Mouse (Mus musculus) CD4-positive, CD25-positive, alpha-beta regulatory T cell, adult 4 months (primary cell): ENCODE results near the gene Ccdc177. TPM values are rescaled to one million over a fixed set of nuclear protein-coding genes. Genes with fewer than 3 reads are reported as not detected.

ENCODE experiments used
- ATAC-seq: one replicate; pipeline ENCODE4 v1.8.0; 2017
- polyA plus RNA-seq, 2 experiments: library from polyadenylated mRNA; unstranded; fragments of 100-300 nt; shearing (Covaris generic); gene quantifications; one replicate each; pipeline ENCODE4 v1.2.1; 2017

The Ccdc177 gene
- polyA plus RNA-seq, 2 experiments from 2014 or later = not detected

GRCm38 (mm10) chr12:80736464-80737282 is 23.8 kb downstream of the Ccdc177 start:
- ATAC-seq = no peak

DNA sequence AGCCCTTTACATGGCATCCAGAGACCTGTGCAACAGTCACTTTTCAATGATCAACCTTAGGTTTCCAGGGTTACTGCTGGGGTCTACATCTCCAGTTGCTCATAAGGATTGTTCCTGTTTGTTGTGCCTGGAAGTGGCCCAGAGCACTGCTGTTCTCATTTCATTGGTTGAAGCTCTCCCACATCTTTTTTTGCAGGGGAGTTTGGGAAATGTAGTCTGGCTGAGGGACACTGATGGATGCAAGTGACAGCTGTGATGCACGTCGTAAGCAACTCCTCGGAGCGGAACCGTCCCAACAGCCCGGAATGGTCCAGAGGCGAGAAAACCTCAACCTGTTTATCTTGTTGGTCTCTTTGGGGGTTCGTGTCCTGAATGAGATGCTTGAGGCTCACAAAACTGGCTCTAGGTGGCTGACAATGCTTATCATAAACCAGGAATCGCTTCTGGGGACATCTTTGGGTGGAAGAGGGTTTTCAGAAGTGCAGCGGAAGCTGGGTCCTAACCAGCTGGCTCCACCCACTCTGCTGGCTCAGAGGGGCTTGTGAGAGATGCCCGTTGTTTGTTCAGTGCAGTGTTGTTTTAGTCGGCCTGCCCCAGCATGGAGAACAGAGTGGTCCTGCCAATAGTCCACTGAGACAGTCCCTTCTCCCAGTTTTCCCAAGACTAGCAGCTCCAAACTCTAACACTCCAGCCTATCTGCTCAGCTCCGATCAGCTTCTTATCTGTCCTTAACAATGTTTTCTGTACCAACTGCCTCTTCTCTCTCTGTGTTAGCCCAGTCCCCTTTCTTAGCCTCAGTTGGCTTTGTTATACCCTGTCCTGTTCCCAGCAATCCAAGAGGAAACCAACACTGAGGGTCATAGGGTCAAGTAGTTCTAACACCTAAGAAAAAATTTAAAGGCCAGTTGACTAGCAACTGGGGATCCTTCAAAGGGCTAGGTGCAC is 25.7 kb downstream of the Ccdc177 start:
- ATAC-seq = no peak

- ATAC-seq = no peak
Measured at GRCm38 (mm10) chr12:80730567-80730966, 29.9 kb downstream of the Ccdc177 start.

- ATAC-seq = no peak
Measured at GRCm38 (mm10) chr12:80729758-80730530, 30.5 kb downstream of the Ccdc177 start.

DNA sequence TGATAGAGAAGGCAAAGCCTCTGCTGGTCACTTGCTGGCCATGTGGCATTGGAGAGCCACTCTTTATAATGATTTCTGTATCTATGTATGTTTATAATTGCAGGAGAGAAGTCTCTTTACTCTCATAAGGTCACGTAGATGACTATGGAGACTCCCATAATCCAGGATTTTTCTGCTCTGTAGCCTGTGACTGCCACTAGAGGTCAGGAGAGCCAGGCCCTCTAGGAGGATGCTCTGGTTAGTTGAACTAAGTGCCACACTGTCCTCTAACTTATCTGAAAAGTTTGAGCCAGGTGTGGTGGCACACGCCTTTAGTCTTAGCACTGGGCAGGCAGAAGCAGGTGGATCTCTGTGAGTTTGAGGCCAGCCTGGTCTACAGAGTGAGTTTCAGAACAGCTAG is 31.7 kb downstream of the Ccdc177 start:
- ATAC-seq = no peak

GRCm38 (mm10) chr12:80728207-80728606 is 32.3 kb downstream of the Ccdc177 start:
- no peak for ATAC-seq

GRCm38 (mm10) chr12:80724853-80725559 is 35.5 kb downstream of the Ccdc177 start:
- ATAC-seq = peak; percentile 58

DNA sequence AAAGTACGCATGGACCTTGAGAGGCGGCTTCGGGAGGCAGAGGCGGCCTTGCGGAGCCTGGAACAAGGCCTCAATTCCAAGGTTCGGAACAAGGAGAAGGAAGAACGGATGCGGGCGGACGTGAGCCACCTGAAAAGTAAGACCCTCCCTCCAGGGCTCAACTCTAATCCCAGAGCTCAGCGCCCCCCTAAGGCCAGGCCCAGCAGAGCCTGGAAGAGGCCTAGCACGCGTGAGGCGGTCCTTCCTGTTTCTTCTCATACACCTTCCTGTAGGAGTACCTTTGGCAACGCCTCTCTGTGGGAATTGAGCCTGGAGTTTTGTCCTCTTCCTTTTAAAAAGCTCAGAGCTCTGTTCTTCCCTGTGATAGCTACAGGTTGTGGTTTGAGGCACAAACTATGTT is 39.0 kb downstream of the Ccdc177 start:
- ATAC-seq = no peak

- no peak for ATAC-seq
Measured at GRCm38 (mm10) chr12:80720507-80720906, 40.0 kb downstream of the Ccdc177 start.

DNA sequence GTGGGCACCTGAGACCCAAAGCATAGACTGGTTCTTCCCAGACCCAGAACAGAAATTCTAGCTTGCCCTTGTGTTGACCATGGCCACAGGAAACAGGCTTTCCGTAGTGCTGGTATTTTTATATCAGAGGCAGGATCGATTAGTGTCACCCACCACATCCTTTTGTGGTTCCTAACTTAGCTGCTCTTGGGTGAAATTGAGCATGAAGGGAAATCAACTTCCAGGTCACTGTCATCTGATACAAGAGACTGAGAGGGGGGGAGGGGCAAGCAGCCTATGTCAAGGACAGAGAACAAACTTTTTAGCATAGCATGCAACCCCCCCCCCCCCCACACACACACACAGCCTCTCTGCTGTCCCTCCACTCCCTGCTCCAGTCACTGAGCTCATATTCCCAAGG is 41.3 kb downstream of the Ccdc177 start:
- ATAC-seq = no peak

GRCm38 (mm10) chr12:80715915-80716314 is 44.6 kb downstream of the Ccdc177 start:
- no peak for ATAC-seq

DNA sequence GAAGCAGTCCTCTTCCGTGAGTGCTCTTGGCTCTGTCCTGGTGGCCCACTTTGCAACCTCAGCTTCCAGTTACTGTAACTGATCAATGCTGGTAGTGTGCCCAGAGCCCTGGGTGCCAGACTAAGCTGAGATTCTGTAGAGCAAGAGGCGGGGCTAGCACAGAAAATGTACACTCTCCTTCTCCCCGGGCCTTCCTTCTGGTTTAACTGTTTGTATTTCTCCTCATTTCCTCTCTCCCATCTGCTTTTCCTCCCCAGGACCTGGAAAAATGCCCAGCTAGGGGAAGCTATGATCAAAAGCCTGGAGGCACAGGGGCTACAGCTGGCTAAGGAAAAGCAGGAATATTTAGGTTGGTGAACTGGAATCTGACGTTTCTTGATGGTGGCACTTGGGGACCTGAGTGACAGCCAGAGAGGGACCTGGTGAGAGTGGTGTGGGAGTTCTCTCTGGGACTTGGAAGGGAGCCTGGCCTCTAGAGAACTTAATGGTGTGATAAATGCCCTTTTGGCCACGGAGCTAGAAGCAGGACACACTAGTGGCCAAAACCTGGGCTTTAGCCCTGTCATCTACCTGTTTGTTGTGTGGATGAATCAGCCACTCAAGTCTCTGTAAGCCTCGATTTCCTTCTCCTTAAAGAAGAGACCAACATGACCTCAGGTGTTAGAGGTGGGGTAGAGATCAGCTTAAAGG is 53.4 kb downstream of the Ccdc177 start:
- ATAC-seq = no peak

- no peak for ATAC-seq
Measured at GRCm38 (mm10) chr12:80706208-80706914, 54.1 kb downstream of the Ccdc177 start.

Other genes starting within 250 kb of the Ccdc177 start
- 1 to 10 TPM in 1 of 2 experiments, not detected in 1; 1.2 TPM for gene Galnt16, start 242.4 kb downstream of the Ccdc177 start, polyA plus RNA-seq
- 10 to 100 TPM; 20.6 to 32.1 TPM for gene Slc39a9, start 116.8 kb downstream of the Ccdc177 start, polyA plus RNA-seq
- gene Erh, start 116.3 kb downstream of the Ccdc177 start, polyA plus RNA-seq = 100 to 1,000 TPM; 129 to 141 TPM
- under 1 TPM; 0.28 to 0.90 TPM for gene Plekhd1, start 68.1 kb downstream of the Ccdc177 start, polyA plus RNA-seq
- gene Susd6, start 29.8 kb upstream of the Ccdc177 start, polyA plus RNA-seq = 10 to 100 TPM; 23.1 to 29.8 TPM
- 100 to 1,000 TPM; 520 to 757 TPM for gene Srsf5, start 184.8 kb upstream of the Ccdc177 start, polyA plus RNA-seq
- gene Slc10a1, start 208.0 kb upstream of the Ccdc177 start, polyA plus RNA-seq = 1 to 10 TPM; 1.2 TPM